Mouse (Mus musculus) kidney, postnatal 36 days (tissue): ENCODE data around the gene Chodl.

Experiments used
- DNase-seq, 2 experiments: peaks; one replicate each; pipeline ENCODE4 v3.0.0; 2021 to 2022; ENCODE audit warnings: mixed read lengths in 2 of 2

Chodl gene

GRCm38 (mm10) chr16:78930382-78931286 is at the start of gene Chodl:
TSS of gene Chodl (plus strand) at chr16:78930948.
- peak; percentile 1 to 8 for DNase-seq

DNA sequence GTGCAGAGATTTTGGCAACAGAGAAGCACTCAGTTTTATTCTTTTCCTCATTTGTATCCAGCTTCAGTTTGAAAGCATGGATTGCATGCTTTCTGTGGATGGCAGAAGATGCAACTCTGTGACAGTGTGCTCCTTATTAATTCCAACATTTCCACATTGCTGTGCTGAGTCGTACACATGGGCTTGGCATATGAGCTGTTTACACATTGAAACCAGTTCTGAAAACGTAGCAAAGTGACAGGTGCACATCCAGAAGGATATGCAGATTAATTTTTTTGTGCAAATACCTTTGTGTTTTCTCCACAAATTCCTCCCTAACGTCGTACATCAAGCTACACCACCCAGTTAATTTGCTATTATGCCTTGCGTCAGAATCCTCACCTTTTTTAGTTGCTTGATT is 8.1 kb upstream of the Chodl start:
- no peak for DNase-seq

DNA sequence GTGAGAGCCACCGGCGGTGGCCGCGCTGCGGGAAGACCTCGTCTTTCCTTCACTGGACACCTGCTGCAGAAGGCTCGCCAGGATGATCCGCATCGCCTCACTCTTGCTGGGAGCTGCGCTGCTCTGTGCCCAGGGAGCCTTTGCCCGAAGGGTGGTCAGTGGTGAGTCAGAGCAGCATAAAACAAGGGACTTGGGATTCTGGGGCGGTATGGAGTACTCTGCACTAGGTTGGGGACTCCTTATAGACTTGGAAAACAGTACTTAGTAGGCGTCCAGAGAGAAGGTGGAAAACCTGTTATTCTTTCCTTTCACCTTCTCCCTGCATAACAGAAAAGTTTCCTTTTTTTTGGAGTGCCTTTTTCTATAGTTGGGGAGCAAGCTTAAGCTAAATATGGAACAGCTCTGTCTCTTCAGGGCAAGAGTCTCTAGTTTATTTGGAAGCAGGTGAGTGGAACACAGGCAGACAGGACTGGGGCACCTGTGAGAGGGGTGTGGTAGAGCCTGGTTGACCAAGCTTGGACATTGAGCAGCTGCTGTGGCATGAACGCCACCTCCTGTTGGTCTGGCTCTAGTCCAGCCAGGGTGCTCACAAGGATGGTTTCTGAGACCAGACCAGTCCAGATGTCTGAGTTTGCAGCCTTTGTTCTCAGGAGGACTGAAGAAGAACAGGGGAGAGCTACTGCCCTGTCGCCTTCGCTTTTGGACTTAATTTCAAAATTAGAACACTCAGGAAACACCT is 708 bp downstream of the Chodl start:
- DNase-seq, result peak in 1 of 2 experiments; percentile 1

GRCm38 (mm10) chr16:78934298-78934697 is 3.5 kb downstream of the Chodl start:
- DNase-seq, result no peak

GRCm38 (mm10) chr16:78937755-78938154 is 7.0 kb downstream of the Chodl start:
- DNase-seq, result no peak

- no peak for DNase-seq
These were observed 19.6 kb downstream of the Chodl start for GRCm38 (mm10) chr16:78950359-78950758.

DNA sequence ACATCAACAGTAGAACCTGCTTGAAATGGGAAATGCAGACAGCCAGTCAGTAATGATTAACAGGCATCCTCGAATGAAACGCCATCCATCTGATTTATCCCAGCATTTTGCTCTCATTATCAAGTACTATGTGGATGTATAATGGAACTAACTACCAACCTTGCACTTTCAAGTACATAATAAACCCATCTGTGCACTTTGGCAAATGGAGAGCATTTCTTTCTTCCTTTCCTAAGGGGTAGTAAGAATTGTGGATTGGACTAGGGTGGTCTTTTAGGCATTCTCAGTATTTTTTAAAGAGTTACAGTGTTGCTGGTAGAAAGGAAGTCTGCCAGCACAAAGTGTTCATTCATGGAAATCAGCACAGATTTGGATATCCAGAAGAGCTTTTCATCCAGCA is 26.7 kb downstream of the Chodl start:
- DNase-seq, result no peak

DNA sequence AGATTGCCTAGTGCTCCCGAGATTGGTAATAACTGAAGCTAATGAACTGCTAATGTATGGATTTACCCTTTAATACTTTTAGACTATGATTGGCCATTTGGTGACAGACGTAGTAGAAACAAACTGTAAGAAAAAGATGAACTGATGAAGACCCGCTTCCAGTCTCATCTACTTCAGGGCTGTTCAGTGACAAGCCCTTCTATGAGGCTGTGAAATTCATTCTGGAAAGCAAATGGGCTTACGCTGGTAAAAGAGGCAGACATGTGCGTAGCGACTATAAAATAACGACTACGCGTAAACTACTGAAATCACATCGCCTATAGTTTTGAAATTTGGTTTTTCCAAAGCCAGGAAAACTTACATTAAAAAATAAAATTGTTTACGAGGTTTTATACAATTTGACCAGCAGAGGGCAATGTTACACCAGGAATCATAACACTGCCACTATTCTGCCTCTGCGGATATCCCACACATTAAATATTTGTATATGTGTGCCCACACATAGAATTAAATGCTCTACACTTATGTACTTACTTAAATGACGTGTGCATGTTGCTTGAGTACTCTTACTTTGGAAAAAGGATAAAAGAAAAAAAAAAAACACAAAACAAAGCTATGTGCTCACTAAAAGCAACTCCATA is 38.5 kb downstream of the Chodl start:
- peak; percentile 0 to 4 for DNase-seq

- no peak for DNase-seq
These were observed 43.4 kb downstream of the Chodl start for GRCm38 (mm10) chr16:78974099-78974498.

GRCm38 (mm10) chr16:78976384-78976783 is 45.6 kb downstream of the Chodl start:
- no peak for DNase-seq
